Mouse (Mus musculus): ENCODE measurements around the gene Abcc6. TPM values are rescaled to one million over a fixed set of nuclear protein-coding genes. Genes with fewer than 3 reads are reported as not detected.
"Not testable (repeated sequence)": the region's sequence is repeated elsewhere in the genome, so short reads cannot be mapped to it uniquely, and the experiment has no call there.

Abcc6 gene
- polyA plus RNA-seq, 1 experiment from 2014 or later = 0.78 TPM

DNA sequence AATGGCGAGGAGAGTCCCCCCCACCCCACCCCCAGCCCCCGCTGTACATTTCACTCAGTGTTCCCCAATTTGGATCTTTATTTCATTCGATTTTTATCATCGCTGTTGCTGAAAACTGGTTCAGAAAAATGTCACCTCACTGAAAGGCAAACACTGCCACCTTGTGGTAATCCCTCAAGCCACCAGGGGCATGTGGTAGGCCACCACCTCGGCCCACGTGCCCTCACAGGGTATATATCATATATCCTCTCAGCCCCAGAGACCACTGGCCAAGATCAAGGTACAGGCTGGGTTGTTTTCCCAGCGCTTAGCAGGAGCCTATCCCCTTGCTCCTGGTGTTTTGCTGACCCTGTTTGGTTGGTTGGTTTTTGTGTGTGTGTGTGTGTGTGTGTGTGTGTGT, 95.0 kb downstream of the Abcc6 start:
- Histone ChIP-seq H3K27me3 (ENCODE audit: insufficient read depth, low read length) (no peaks in the 10 kb centered on the region), H3K4me3 (ENCODE audit: low read depth, low read length) (no peak overlapping the region), H3K27ac (ENCODE audit: low read depth) (no peak overlapping the region), H3K4me1 (ENCODE audit: insufficient read depth) (no peaks in the 10 kb centered on the region), H3K9ac (no peak overlapping the region), H3K36me3 (ENCODE audit: insufficient read depth) (no peaks in the 10 kb centered on the region), H3K4me2 (no peak overlapping the region), H3K9me3 (ENCODE audit: low read depth, low read length) (peaks cover 4% of the 10 kb centered on the region; the same call in 1 of the 2 replicates)
- TF ChIP-seq CTCF (IDR thresholded peaks at IDR 0.05; ENCODE audit: low read depth) = peak; percentile 89
- 23% methylated on average over 7 of the region's 7 CpGs for WGBS
- no peak for ATAC-seq (ENCODE audit: insufficient read depth)
- DNase-seq = peak; percentile 88

DNA sequence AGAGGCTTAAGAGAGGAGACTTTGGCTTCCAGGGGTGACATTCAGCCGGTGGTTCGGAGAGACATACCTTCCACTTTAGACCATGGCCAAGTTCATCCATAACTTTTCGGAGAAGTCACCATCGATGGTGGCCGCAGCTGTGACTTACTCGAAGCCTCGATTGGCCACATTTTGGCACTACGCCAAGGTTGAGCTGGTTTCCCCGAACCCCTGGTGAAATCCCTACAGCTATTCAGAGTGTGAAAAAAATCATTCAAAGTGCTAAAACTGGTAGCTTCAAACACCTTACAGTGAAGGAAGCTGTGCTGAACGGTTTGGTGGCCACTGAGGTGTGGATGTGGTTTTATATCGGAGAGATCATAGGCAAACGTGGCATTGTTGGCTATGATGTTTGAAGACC, 96.3 kb downstream of the Abcc6 start:
- H3K9me3 ChIP-seq (ENCODE audit: low read depth, low read length); H3K9ac ChIP-seq; H3K4me3 ChIP-seq (ENCODE audit: low read depth, low read length); H3K36me3 ChIP-seq (ENCODE audit: insufficient read depth); H3K27ac ChIP-seq (ENCODE audit: low read depth); H3K4me1 ChIP-seq (ENCODE audit: insufficient read depth); H3K27me3 ChIP-seq (ENCODE audit: insufficient read depth, low read length); DNase-seq; H3K4me2 ChIP-seq; ATAC-seq (ENCODE audit: insufficient read depth): not testable (repeated sequence)
- WGBS = 82% methylated on average over 12 of the region's 12 CpGs

DNA sequence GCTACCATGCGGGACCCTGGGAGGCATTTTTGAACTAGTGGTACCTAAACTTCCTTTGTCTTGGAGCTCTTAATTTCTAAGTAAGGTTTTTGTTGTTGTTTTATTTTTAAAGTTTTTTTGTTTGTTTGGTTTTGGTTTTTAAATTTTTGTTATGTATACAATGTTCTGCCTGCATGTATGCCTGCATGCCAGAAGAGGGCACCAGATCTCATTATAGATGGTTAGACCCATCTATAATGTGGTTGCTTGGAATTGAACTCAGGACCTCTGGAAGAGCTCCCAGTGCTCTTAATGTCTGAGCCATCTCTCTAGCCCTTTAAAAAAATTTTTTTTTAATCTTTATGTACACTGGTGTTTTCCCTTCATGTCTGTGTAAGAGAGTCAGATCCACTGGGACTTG, 100.4 kb downstream of the Abcc6 start:
- no peak for ATAC-seq (ENCODE audit: insufficient read depth)
- 96% methylated on average over 1 of the region's 1 CpGs for WGBS

DNA sequence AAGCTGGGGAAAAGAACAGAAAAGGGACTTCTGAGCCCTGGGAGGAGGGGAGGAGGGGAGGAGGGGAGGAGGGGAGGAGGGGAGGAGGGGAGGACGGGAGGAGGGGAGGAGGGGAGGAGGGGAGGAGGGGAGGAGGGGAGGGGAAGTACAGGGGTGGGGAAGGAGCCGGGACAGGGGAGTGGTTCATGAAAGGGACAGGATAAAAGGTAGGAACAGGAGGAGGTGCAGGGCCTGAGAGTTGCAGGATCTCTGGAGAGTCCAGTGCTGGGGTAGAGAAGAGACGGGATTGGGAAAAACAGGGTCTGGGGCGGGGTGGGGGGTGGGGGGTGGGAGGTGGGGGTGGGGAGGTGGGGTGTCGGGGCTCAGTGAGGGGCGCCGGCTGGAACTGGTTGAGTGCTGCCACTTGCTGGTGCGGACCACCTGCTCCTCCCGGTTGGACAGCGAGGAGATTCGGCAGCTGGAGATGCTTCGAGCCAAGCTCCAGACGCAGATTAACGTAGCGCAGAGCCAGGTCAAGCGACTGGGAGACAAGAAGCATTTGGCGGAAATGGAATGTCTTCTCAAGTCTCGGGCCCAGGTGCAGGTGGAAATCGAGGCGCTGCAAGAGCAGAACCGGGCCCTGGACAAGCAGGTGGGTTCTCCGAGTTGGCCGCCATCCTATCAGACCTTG, 101.3 kb downstream of the Abcc6 start:
- no peak for ATAC-seq (ENCODE audit: insufficient read depth)
- peaks cover 4% of the 10 kb centered on the region; the same call in 1 of the 2 replicates for H3K9me3 ChIP-seq (ENCODE audit: low read depth, low read length)
- 13% methylated on average over 21 of the region's 23 CpGs for WGBS
- no peak overlapping the region for H3K4me2 ChIP-seq
- no peak overlapping the region for H3K4me3 ChIP-seq (ENCODE audit: low read depth, low read length)
- DNase-seq = no peak
- H3K4me1 ChIP-seq (ENCODE audit: insufficient read depth) = no peaks in the 10 kb centered on the region
- TF ChIP-seq CTCF (IDR thresholded peaks at IDR 0.05; ENCODE audit: low read depth) = no peak
- H3K27me3 ChIP-seq (ENCODE audit: insufficient read depth, low read length) = 0 out of 2 replicates have a peak, but pooled peaks cover 4% of the 10 kb centered on the region
- no peak overlapping the region for H3K27ac ChIP-seq (ENCODE audit: low read depth)
- no peak overlapping the region for H3K9ac ChIP-seq
- no peaks in the 10 kb centered on the region for H3K36me3 ChIP-seq (ENCODE audit: insufficient read depth)

More for the DNA sequence above, 100.4 kb downstream of the Abcc6 start:
- Histone ChIP-seq H3K9ac (no peak overlapping the region), H3K4me2 (no peak overlapping the region), H3K4me1 (ENCODE audit: insufficient read depth) (no peaks in the 10 kb centered on the region), H3K36me3 (ENCODE audit: insufficient read depth) (no peaks in the 10 kb centered on the region), H3K4me3 (ENCODE audit: low read depth, low read length) (no peak overlapping the region), H3K27ac (ENCODE audit: low read depth) (no peak overlapping the region), H3K27me3 (ENCODE audit: insufficient read depth, low read length) (0 out of 2 replicates have a peak, but pooled peaks cover 4% of the 10 kb centered on the region), H3K9me3 (ENCODE audit: low read depth, low read length) (peaks cover 4% of the 10 kb centered on the region; the same call in 1 of the 2 replicates)
- TF ChIP-seq CTCF (IDR thresholded peaks at IDR 0.05; ENCODE audit: low read depth) = peak; percentile 39; the same call in 1 of the 2 replicates
- DNase-seq = no peak

DNA sequence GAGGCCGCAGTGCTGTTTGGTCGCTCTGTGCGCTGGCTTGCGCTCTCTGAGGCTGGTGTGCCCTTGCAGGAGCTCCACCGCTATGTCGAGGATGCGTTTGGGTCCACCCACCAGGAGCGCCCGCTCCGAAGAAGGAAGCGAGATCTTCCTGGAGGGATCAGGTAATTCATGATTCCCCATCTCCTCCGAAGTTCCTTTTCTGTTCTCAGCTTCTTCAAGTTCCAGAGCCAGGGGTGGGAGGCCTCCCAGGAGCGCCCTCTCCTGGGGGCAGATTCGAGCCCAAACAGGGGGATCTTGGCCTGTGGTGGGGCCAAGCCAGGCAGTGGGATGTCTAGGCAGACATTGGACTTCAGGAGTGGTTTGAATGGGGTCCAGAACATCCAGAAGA, 105.7 kb downstream of the Abcc6 start:
- Histone ChIP-seq H3K9ac (no peak overlapping the region; the same call in 1 of the 2 replicates), H3K4me1 (ENCODE audit: insufficient read depth) (peaks cover 11% of the 10 kb centered on the region; the same call in 1 of the 2 replicates), H3K27ac (ENCODE audit: low read depth) (peak overlapping the region; percentile 48; the same call in 1 of the 2 replicates), H3K4me3 (ENCODE audit: low read depth, low read length) (peak overlapping the region; percentile 41), H3K9me3 (ENCODE audit: low read depth, low read length) (no peaks in the 10 kb centered on the region), H3K27me3 (ENCODE audit: insufficient read depth, low read length) (0 out of 2 replicates have a peak, but pooled peaks cover 4% of the 10 kb centered on the region), H3K4me2 (peak overlapping the region; percentile 69), H3K36me3 (ENCODE audit: insufficient read depth) (no peaks in the 10 kb centered on the region)
- ATAC-seq (ENCODE audit: insufficient read depth) = no peak
- peak; percentile 43 for TF ChIP-seq CTCF (IDR thresholded peaks at IDR 0.05; ENCODE audit: low read depth)
- WGBS = 20% methylated on average over 14 of the region's 14 CpGs
- DNase-seq = peak; percentile 31

DNA sequence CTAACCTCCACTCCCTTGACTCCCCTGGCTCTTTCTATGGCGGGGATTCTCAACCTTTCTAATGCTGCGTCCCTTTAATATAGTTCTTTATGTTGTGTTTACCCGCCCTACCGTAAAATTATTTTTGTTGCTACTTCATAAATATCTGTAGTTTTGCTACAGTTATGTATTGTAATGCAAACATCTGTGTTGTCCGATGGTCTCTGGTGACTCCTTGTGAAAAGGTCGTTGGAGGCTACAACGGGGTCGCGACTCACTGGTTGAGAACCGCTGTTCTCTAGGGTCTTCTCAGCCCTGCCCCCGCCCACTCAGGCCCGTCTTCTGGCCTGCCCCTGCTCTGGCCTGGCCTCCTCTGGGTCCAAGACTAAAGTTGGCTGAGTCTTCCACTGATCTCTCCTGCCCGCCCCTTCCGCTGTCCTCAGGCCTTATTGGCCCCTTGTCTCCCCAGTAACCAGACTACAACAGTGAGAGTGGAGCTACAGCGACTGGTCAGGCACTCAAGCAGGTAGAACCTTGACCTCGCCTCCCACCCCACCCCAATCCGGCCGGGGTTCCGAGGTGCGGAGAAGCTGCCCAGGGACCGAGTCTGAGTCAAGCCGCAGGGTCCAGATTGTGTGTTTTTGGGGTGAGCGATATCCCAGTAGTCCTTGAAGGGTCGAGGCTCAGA, 106.2 kb downstream of the Abcc6 start, which contains the start of gene Ccdc114:
Gene Ccdc114 (plus strand): TSS at position 311 of the 667 bp plus-strand sequence.
- ATAC-seq (ENCODE audit: insufficient read depth) (peak; percentile 45), DNase-seq (peak; percentile 66)
- H3K36me3 ChIP-seq (ENCODE audit: insufficient read depth) = peaks cover 3% of the 10 kb centered on the region; the same call in 1 of the 2 replicates
- H3K4me3 ChIP-seq (ENCODE audit: low read depth, low read length) = peak within 1 kb of the TSS; percentile 41
- peak within 1 kb of the TSS; percentile 33; the same call in 1 of the 2 replicates for H3K9ac ChIP-seq
- peak within 1 kb of the TSS; percentile 69 for H3K4me2 ChIP-seq
- TF ChIP-seq CTCF (IDR thresholded peaks at IDR 0.05; ENCODE audit: low read depth) = no peak
- H3K27me3 ChIP-seq (ENCODE audit: insufficient read depth, low read length) = 0 out of 2 replicates have a peak, but pooled peaks cover under 1% of the 10 kb centered on the region
- peaks cover 16% of the 10 kb centered on the region for H3K4me1 ChIP-seq (ENCODE audit: insufficient read depth)
- 9% methylated on average over 24 of the region's 24 CpGs for WGBS
- peak within 1 kb of the TSS; percentile 95 for H3K27ac ChIP-seq (ENCODE audit: low read depth)
- H3K9me3 ChIP-seq (ENCODE audit: low read depth, low read length) = no peaks in the 10 kb centered on the region

Measured in lung, embryonic 14.5 days (tissue).